Mouse (Mus musculus) 416B (cell line): ENCODE measurements around the gene Hspb6.

Source experiments
- DNase-seq: peaks from one replicate; pipeline ENCODE4 v3.0.0; 2011; ENCODE audit warnings: low read depth

Hspb6 gene

GRCm38 (mm10) chr7:30552102-30553020 lies at the start of gene Hspb6, which contains the start of gene Proser3:
TSS of gene Hspb6 (plus strand) at chr7:30552178.
TSS of gene Proser3 (minus strand) at chr7:30552299.
- peak; percentile 100 for DNase-seq

GRCm38 (mm10) chr7:30508061-30508460 lies 43.9 kb upstream of the Hspb6 start:
- no peak for DNase-seq

GRCm38 (mm10) chr7:30515003-30515760 lies 36.8 kb upstream of the Hspb6 start:
- no peak for DNase-seq

- no peak for DNase-seq
These were observed 33.7 kb upstream of the Hspb6 start for GRCm38 (mm10) chr7:30518325-30518724.

- no peak for DNase-seq
These were observed 31.6 kb upstream of the Hspb6 start for GRCm38 (mm10) chr7:30520396-30520795.

DNA sequence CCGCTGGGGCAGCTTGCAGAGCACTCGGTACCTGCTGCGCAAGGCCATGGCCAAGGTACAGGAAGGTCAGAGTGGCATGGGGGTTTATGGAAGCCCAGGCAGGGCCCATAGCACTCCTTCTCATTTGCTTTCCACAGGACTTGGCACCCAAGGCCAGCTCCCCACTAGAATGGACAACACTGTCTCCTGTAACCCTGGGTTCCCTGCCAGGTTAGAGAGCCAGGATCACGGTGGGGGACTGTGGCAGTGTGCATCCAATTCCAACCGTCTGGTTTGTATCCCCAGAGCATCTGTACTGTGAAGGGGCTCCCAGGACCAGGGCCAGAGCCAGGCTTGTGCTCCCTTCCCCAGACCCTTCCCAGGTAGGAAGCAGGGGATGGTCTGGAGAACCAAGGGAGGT lies 31.1 kb upstream of the Hspb6 start:
- no peak for DNase-seq

GRCm38 (mm10) chr7:30522871-30523270 lies 29.1 kb upstream of the Hspb6 start:
- no peak for DNase-seq

DNA sequence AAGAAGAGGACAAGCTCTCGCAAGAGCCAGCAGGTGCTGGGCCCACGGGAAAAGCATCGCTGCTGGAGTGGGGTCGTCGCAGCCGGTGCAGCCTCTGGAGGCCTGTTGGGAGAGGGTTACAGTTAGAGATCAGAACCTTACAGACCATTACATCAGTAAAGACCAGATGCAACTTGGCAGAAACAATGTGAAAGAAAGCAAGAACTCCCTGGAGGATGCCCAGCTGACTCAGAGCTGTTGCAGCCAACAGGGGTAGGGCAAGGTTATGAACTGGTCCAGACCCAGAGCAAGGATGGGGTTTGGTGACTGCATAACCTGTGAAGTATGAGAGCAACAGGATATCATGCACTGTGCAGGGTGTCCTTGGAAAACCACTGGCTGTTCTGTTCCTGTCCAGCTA lies 27.5 kb upstream of the Hspb6 start:
- DNase-seq: no peak

DNA sequence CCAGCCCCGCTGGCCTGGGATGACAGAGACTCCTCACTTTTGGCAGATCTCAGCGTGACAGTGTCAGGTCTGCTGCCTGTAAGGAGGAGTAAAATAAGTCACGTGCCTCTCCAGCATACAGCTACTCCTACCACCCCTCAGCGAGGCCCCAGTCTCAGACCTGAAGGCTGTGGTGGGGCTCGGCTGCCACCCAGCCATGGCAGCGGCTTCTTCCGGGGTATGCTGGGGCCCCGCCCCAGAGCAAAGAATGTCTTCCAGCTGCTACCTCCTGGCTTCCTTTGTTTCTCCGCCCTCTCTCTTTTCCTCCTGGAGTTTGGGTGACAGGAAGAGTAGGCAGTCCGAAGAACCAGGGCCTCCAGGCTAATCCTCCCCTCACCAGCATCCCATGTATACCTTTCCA lies 26.0 kb upstream of the Hspb6 start:
- DNase-seq: no peak

GRCm38 (mm10) chr7:30526399-30526798 lies 25.6 kb upstream of the Hspb6 start:
- DNase-seq: no peak

DNA sequence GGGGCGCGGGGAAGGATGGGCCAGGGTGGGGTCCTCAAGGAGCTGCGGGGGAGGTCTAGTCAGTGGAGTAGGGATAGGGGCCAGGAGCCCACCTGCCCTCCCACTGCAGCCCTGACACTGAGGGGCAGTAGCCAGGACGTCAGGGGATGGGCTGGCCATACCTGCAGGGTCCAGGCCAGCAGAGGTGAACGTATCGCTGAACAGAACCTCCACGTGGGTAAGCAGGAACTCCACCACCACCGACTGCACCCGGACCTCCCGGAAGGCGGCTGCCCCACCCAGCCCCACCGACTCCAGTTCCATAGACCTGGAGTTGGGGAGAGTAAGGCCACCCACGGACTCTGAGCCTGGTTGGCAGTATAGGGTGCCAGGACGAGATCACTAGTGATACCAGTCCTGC lies 25.0 kb upstream of the Hspb6 start:
- no peak for DNase-seq

DNA sequence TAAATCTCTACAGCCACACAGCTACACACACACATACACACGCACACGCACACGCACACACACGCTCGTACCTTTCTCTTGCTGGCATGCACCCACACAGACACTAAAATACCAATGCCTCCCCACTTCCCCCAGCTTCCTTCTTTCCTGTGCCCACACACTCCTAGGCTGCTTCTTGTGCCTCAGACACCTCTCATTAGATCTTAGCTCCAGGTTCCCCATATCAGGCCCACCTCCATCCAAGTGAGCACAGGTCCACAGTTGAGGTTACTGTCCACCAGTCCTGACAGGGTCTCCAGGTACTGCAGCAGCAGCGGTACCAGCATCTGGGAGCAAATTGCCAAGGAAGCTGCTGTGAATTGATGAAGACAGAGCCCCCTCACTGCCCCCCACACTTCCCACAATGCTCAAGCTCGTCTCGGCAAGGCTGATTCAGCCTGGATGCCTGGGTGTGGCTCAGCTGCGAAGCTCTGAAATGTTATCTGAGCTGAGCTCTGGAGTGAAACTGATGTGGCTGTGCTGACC lies 20.6 kb upstream of the Hspb6 start:
- no peak for DNase-seq

GRCm38 (mm10) chr7:30532931-30533330 lies 19.0 kb upstream of the Hspb6 start:
- DNase-seq: no peak

DNA sequence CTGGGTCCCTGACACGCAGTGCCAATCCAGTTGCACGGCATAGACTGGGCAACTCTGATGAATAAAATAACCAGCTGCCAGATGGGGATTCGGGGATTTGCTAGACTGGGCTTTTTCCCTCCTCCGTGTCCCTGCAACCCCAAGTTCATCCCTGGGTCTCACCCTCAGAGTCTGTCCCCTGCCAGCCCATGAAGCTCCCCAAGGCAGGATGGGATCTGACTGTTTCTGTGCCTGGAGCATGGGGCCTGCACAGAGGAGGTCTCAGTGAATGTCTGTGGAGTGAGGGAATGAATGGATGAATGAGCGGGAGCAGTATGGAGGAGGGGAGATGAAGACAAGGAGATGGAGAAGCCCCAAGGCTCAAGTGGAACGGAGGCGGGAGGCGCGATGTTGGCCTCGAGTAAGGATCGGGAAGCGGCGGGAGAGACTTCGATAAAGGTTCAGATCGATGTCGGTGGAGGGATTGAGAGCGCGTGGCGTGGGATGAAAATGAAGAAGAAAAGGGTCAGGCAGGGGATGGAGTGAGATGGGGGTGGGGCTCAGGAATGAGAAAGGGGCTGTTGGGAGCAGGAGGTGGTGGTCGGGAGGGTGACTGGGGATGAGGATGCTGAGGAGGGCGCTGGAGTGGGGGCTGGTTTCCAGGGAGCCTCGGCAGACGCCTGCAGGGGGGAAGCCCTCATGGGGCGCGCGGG lies 17.9 kb upstream of the Hspb6 start:
- no peak for DNase-seq

GRCm38 (mm10) chr7:30534633-30535577 lies 17.1 kb upstream of the Hspb6 start, which contains the start of gene Arhgap33:
TSS of gene Arhgap33 (minus strand) at chr7:30535060.
- DNase-seq: peak; percentile 98

GRCm38 (mm10) chr7:30540572-30540971 lies 11.4 kb upstream of the Hspb6 start:
- no peak for DNase-seq

DNA sequence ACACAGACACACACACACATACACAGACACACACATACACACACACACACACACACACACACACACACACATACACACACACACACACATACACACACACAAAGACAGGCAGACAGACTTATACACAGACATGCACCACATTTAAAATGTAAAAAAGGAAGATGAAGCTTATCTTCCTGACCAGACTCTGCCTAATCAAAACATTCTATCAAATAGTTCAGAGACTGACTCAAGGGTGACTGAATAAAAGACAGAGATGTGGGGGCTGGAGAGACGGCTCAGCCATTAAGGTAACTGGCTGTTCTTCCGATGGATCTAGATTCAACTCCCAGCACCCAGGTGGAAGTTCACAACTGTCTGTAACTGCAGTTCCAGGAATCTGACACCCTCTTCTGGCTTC lies 7.7 kb upstream of the Hspb6 start:
- no peak for DNase-seq

- no peak for DNase-seq
These were observed 2.1 kb upstream of the Hspb6 start for GRCm38 (mm10) chr7:30549880-30550279.

- DNase-seq: no peak
These were observed 1.4 kb upstream of the Hspb6 start for GRCm38 (mm10) chr7:30550603-30551002.

- DNase-seq: peak; percentile 90
These were observed 405 bp upstream of the Hspb6 start for GRCm38 (mm10) chr7:30551445-30552101.
